Mouse (Mus musculus) mouse trophoblast stem cell (cell line): ENCODE data around the gene Tbcd.

Experiments used
- in situ Hi-C, 2 experiments: fragments of 300-500 bp; cut with MseI, MboI; formaldehyde crosslinking; loops; 2 replicates in 1 of 2; 3 replicates in 1 of 2; pipeline ENCODE4 v1.15.1; 2025

The Tbcd gene

GRCm38 (mm10) chr11:121475699-121476415 lies 24.1 kb downstream of the Tbcd start:
- in situ Hi-C loops = loop anchor here in 1 of 2 experiments (5.0 kb wide), 1 partner anchor 91 kb away; no protein-coding TSS in a partner anchor

- in situ Hi-C loops = loop anchor here in 1 of 2 experiments (5.0 kb wide), 1 partner anchor 88 kb away; no protein-coding TSS in a partner anchor
Observed at GRCm38 (mm10) chr11:121479476-121480203, 27.9 kb downstream of the Tbcd start.

- in situ Hi-C loops = no loop called here
Observed at GRCm38 (mm10) chr11:121481129-121481528, 29.4 kb downstream of the Tbcd start.

GRCm38 (mm10) chr11:121485882-121486281 lies 34.1 kb downstream of the Tbcd start:
- in situ Hi-C loops = no loop called here

- in situ Hi-C loops = no loop called here
Observed at GRCm38 (mm10) chr11:121490651-121491050, 38.9 kb downstream of the Tbcd start.

- in situ Hi-C loops = no loop called here
Observed at GRCm38 (mm10) chr11:121500595-121500994, 48.8 kb downstream of the Tbcd start.

- in situ Hi-C loops = no loop called here
Observed at GRCm38 (mm10) chr11:121501525-121501924, 49.8 kb downstream of the Tbcd start.

GRCm38 (mm10) chr11:121502000-121502860 lies 50.5 kb downstream of the Tbcd start:
- in situ Hi-C loops = no loop called here

GRCm38 (mm10) chr11:121508478-121508877 lies 56.7 kb downstream of the Tbcd start:
- in situ Hi-C loops = no loop called here

- in situ Hi-C loops = no loop called here
Observed at GRCm38 (mm10) chr11:121510512-121511246, 58.9 kb downstream of the Tbcd start.

- in situ Hi-C loops = no loop called here
Observed at GRCm38 (mm10) chr11:121512896-121513572, 61.3 kb downstream of the Tbcd start.

GRCm38 (mm10) chr11:121515996-121516395 lies 64.2 kb downstream of the Tbcd start:
- in situ Hi-C loops = no loop called here

GRCm38 (mm10) chr11:121516906-121517305 lies 65.2 kb downstream of the Tbcd start:
- in situ Hi-C loops = no loop called here

- in situ Hi-C loops = no loop called here
Observed at GRCm38 (mm10) chr11:121517687-121518465, 66.1 kb downstream of the Tbcd start.

GRCm38 (mm10) chr11:121519131-121519530 lies 67.4 kb downstream of the Tbcd start, which contains the start of gene Zfp750:
Gene Zfp750 (minus strand): TSS chr11:121519333.
- in situ Hi-C loops = no loop called here

GRCm38 (mm10) chr11:121519703-121520102 lies 68.0 kb downstream of the Tbcd start:
- in situ Hi-C loops = no loop called here

GRCm38 (mm10) chr11:121520761-121521160 lies 69.0 kb downstream of the Tbcd start:
- in situ Hi-C loops = no loop called here

- in situ Hi-C loops = no loop called here
Observed at GRCm38 (mm10) chr11:121522156-121522762, 70.5 kb downstream of the Tbcd start.

GRCm38 (mm10) chr11:121524191-121524590 lies 72.4 kb downstream of the Tbcd start:
- in situ Hi-C loops = no loop called here
